Mouse (Mus musculus) layer of hippocampus, adult 2 months (tissue): ENCODE results near the gene Klhl21. TPM values are rescaled to one million over a fixed set of nuclear protein-coding genes. Genes with fewer than 3 reads are reported as not detected.

Experiments
- DNase-seq, 2 experiments: peaks; one replicate each; pipeline ENCODE4 v3.0.0; 2022; ENCODE audit warnings: low spot score in 2 of 2
- H3K27ac ChIP-seq: fragments of 200-600 bp; 2 replicates; pipeline ENCODE4 v1.8.1; 2022
- H3K4me3 ChIP-seq: fragments of 200-600 bp; 2 replicates; pipeline ENCODE4 v1.8.1; 2022; ENCODE audit warnings: mild to moderate bottlenecking
- CTCF ChIP-seq: fragments of 200-600 bp; conservative IDR thresholded peaks from 2 replicates; pipeline ENCODE4 v1.8.1; 2022; ENCODE audit warnings: antibody characterized with exemption, mild to moderate bottlenecking, moderate library complexity
- total RNA-seq, 2 experiments: library from RNA; stranded (reverse); gene quantifications; 2 replicates each; pipeline ENCODE4 v1.2.3; 2021

The Klhl21 gene
- total RNA-seq, 2 experiments from 2014 or later: 19.4 to 23.2 TPM

- DNase-seq: no peak
- TF ChIP-seq CTCF: no peak
- no peak overlapping the region for H3K4me3 ChIP-seq
- H3K27ac ChIP-seq: no peak overlapping the region
Measured at GRCm38 (mm10) chr4:152000906-152001305, 7.7 kb upstream of the Klhl21 start.

GRCm38 (mm10) chr4:152001335-152001734 is 7.3 kb upstream of the Klhl21 start:
- TF ChIP-seq CTCF: no peak; the same call in 1 of the 2 replicates
- H3K27ac ChIP-seq: no peak overlapping the region
- DNase-seq: no peak
- no peak overlapping the region for H3K4me3 ChIP-seq

DNA sequence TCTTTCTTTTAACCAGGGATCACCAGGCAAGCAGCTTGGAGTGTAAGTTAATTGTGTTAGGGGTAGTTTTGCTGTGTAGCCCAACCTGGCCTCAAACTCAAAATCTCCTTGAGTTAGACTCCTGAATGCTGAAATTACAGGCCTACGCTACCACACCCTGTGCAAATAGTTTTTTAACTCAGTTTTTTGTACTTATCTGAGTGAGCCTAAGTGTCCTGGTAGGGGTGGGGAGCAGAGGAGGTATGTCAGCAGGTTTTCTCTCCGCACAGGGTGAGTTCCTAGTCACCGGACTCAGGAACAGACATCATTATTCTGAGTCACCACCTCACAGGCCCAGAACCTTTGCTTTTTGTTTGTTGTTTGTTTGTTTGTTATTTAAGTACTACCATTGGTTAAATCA is 6.5 kb upstream of the Klhl21 start:
- TF ChIP-seq CTCF: no peak
- H3K27ac ChIP-seq: no peak overlapping the region
- DNase-seq: no peak

GRCm38 (mm10) chr4:152006137-152006536 is 2.5 kb upstream of the Klhl21 start:
- peak; percentile 73 for TF ChIP-seq CTCF
- no peak for DNase-seq
- Histone ChIP-seq H3K4me3 (no peak overlapping the region), H3K27ac (no peak overlapping the region)

More for the DNA sequence above, 6.5 kb upstream of the Klhl21 start:
- H3K4me3 ChIP-seq: no peak overlapping the region

DNA sequence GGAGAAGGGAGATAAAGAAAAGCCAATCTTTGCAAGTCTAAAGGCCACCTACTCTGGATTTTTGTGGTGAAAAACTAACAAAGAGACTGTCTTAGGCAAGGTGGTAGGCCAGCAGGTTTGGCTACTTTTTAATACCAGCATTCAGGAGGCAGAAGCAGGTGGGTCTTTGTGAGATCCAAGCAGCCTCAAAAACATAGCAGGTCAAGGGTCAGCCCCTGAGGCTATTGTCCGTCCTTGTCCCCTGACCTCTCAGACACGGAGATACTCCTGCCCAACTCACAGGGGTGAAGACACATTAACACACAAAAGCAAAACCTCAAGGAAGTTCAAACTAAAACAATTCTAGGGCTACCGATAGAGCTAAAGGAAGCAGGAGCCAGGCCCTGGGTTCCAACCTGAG is 1.8 kb upstream of the Klhl21 start:
- DNase-seq: no peak
- Histone ChIP-seq H3K27ac (peak overlapping the region; percentile 97), H3K4me3 (no peak overlapping the region)
- TF ChIP-seq CTCF: no peak

DNA sequence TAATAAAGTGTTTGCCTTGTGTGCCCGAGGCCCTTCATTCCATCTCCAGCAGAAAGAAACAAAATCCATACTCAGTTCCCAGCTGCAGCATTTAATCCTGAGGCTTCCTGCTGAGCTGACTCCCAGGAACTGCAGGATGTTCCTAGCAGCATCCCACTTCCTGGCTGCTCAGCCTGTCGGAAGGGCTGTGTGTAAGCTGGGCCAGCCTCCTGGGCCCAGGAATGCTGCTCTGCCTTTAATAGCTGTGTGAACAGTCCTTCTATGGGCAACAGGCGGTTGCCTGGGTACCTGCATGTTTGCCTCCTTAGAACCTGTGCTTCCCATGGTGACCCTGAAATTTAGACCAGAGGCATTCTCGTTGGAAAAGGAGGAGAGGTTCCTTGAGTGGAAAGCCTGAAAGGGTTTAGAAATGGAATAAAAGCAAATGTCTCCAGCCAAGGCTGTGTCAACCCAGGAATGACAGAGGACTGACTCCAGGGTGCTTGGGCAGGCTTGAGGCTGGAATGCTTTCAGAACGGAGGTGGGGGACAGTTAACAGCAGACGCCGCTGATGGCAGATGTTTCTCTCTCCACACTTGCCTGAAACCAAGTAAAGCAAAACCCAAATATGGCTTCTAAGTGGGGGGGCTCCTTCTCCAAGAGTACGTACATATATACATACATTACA is 989 bp upstream of the Klhl21 start:
- Histone ChIP-seq H3K4me3 (peak overlapping the region; percentile 93), H3K27ac (peak overlapping the region; percentile 97)
- no peak for DNase-seq
- TF ChIP-seq CTCF: no peak

- DNase-seq: no peak
- no peak for TF ChIP-seq CTCF
- H3K4me3 ChIP-seq: peak overlapping the region; percentile 93
- peak overlapping the region; percentile 97 for H3K27ac ChIP-seq
Measured at GRCm38 (mm10) chr4:152008148-152008500, 479 bp upstream of the Klhl21 start.

DNA sequence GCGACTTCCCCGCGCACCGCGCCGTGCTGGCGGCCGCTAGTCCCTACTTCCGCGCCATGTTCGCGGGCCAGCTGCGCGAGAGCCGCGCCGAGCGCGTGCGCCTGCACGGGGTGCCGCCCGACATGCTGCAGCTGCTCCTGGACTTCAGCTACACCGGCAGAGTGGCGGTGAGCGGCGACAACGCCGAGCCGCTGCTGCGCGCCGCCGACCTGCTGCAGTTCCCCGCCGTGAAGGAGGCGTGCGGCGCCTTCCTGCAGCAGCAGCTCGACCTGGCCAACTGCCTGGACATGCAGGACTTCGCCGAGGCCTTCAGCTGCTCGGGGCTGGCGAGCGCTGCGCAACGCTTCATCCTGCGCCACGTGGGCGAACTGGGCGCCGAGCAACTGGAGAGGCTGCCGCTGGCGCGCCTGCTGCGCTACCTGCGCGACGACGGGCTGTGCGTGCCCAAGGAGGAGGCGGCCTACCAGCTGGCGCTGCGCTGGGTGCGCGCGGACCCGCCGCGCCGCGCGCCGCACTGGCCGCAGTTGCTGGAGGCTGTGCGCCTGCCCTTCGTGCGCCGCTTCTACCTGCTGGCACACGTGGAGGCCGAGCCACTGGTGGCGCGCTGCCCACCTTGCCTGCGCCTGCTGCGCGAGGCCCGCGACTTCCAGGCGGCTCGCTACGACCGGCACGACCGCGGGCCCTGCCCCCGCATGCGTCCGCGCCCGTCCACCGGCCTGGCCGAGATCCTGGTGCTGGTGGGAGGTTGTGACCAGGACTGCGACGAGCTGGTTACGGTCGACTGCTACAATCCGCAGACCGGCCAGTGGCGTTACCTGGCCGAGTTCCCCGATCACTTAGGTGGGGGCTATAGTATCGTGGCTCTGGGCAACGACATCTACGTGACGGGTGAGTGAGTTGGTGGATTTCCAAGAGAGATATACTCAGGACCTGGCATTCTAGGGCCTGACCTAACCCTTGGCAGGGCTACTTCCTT is 761 bp downstream of the Klhl21 start:
- H3K4me3 ChIP-seq: peak overlapping the region; percentile 93

GRCm38 (mm10) chr4:152010091-152010706 is 1.6 kb downstream of the Klhl21 start:
- TF ChIP-seq CTCF: no peak
- peak overlapping the region; percentile 93 for H3K4me3 ChIP-seq
- H3K27ac ChIP-seq: peak overlapping the region; percentile 97
- no peak for DNase-seq

More for the DNA sequence above, 761 bp downstream of the Klhl21 start:
- H3K27ac ChIP-seq: peak overlapping the region; percentile 97
- no peak for TF ChIP-seq CTCF
- peak; percentile 60 to 61 for DNase-seq

- peak overlapping the region; percentile 93 for H3K4me3 ChIP-seq
- DNase-seq: no peak
- TF ChIP-seq CTCF: no peak
- peak overlapping the region; percentile 97 for H3K27ac ChIP-seq
Measured at GRCm38 (mm10) chr4:152010707-152011134, 2.1 kb downstream of the Klhl21 start.

GRCm38 (mm10) chr4:152011171-152011760 is 2.7 kb downstream of the Klhl21 start:
- DNase-seq: no peak
- peak overlapping the region; percentile 32 for H3K27ac ChIP-seq
- no peak for TF ChIP-seq CTCF
- H3K4me3 ChIP-seq: peak overlapping the region; percentile 93

DNA sequence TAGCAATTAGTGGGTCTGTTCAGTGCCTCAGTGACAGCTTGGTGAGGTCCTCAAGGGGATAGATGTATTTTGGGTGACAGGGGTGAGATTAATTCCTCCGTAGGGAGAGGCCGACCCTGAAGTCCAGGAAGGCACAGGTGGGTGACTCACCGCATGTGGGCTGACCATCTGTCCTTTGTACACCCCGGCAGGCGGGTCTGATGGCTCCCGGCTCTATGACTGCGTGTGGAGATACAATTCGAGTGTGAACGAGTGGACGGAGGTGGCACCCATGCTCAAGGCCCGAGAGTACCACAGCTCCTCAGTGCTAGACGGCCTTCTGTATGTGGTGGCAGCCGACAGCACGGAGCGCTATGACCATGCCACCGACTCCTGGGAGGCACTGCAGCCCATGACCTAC is 3.5 kb downstream of the Klhl21 start:
- no peak for TF ChIP-seq CTCF
- H3K27ac ChIP-seq: no peak overlapping the region
- DNase-seq: no peak
- H3K4me3 ChIP-seq: no peak overlapping the region
